Mouse (Mus musculus) myocyte (in vitro differentiated cells): ENCODE results near the gene Dock6.

Source experiments
- E2F4 ChIP-seq: IDR thresholded peaks from one replicate; pipeline ENCODE4 v1.6.1; 2011; ENCODE audit warnings: mild to moderate bottlenecking, control low read depth, moderate library complexity; ENCODE audit not compliant: insufficient read depth
- MYOD1 ChIP-seq, 3 experiments: IDR thresholded peaks; one replicate each; pipeline ENCODE4 v1.6.1; 2011; ENCODE audit warnings: control low read depth in 2 of 3, low read depth in 2 of 3, mild to moderate bottlenecking in 2 of 3, moderate library complexity in 1 of 3; ENCODE audit not compliant: insufficient read length in 2 of 3, control insufficient read depth in 1 of 3
- POLR2A ChIP-seq: IDR thresholded peaks from one replicate; pipeline ENCODE4 v1.6.1; 2011; ENCODE audit warnings: low read depth, mild to moderate bottlenecking, control low read depth, moderate library complexity; ENCODE audit not compliant: insufficient read length
- POLR2AphosphoS2 ChIP-seq: IDR thresholded peaks from one replicate; pipeline ENCODE4 v1.6.1; 2011; ENCODE audit warnings: low read depth, control low read depth; ENCODE audit not compliant: insufficient read length
- REST ChIP-seq: IDR thresholded peaks from one replicate; pipeline ENCODE4 v1.6.1; 2011; ENCODE audit warnings: mild to moderate bottlenecking, control low read depth, moderate library complexity; ENCODE audit not compliant: insufficient read depth, insufficient read length
- USF1 ChIP-seq: IDR thresholded peaks from one replicate; pipeline ENCODE4 v1.6.1; 2011; ENCODE audit warnings: low read depth, mild to moderate bottlenecking, control low read depth, moderate library complexity

- TF ChIP-seq POLR2A: peak; percentile 28
- TF ChIP-seq POLR2AphosphoS2: peak; percentile 84
- no peak for TF ChIP-seq E2F4
- no peak for TF ChIP-seq REST
- no peak for TF ChIP-seq USF1
- peak; percentile 5 to 94 (median 92) for TF ChIP-seq MYOD1 (IDR thresholded peaks at IDR 0.05; ENCODE audit: control insufficient read depth in 1 of 3, insufficient read length in 2 of 3, low read depth in 2 of 3)
These were observed 101.1 kb downstream of the Dock6 start for GRCm38 (mm10) chr9:21751347-21751746.
